Mouse (Mus musculus) thymus, adult 2 months (tissue): Measurements from ENCODE around the gene Rpl6.

Source experiments
- CTCF ChIP-seq: fragments of 200-500 bp; IDR thresholded peaks from 2 replicates; pipeline ENCODE4 v1.5.1; 2012; ENCODE audit warnings: mild to moderate bottlenecking, control low read depth, low read length, moderate library complexity, borderline replicate concordance; ENCODE audit not compliant: control insufficient read depth, poor library complexity, insufficient read depth; ENCODE audit errors: extremely low read depth
- POLR2A ChIP-seq: fragments of 200-500 bp; IDR thresholded peaks from 2 replicates; pipeline ENCODE4 v1.6.1; 2012; ENCODE audit warnings: mild to moderate bottlenecking, low read length, control low read depth, moderate library complexity; ENCODE audit not compliant: control insufficient read depth, poor library complexity, insufficient read depth; ENCODE audit errors: extremely low read depth

- TF ChIP-seq CTCF (no peak), POLR2A (no peak)
Observed at GRCm38 (mm10) chr5:121172835-121173234, 31.4 kb upstream of the Rpl6 start.
